Mouse (Mus musculus): ENCODE data around the gene Top2a.
A peak's percentile ranks its signal among the peaks of the same experiment; 100 is the strongest.

Gene Top2a

GRCm38 (mm10) chr11:98945605-98945977 is 78.4 kb downstream of the Top2a start:
- DNase-seq, result no peak

- DNase-seq, result peak; percentile 66
These were observed 78.9 kb downstream of the Top2a start for GRCm38 (mm10) chr11:98944897-98945604.

GRCm38 (mm10) chr11:98943741-98944461 is 80.1 kb downstream of the Top2a start:
- peak; percentile 67 for DNase-seq

Measured in thymus, postnatal 4 days (tissue).